Mouse (Mus musculus) lung, embryonic 14.5 days (tissue): Measurements from ENCODE around the gene Cux2. TPM values are rescaled to one million over a fixed set of nuclear protein-coding genes. Genes with fewer than 3 reads are reported as not detected.
A peak's percentile ranks its signal among the peaks of the same experiment; 100 is the strongest.

Experiments used
- ATAC-seq: fragments of 200-750 bp; cut with Nextera tagmentation; 2 replicates; pipeline ENCODE4 v1.8.0; 2017; ENCODE audit warnings: mild to moderate bottlenecking, moderate TSS enrichment, moderate library complexity; ENCODE audit not compliant: insufficient read depth
- DNase-seq: peaks from one replicate; pipeline ENCODE4 v3.0.0-alpha.2; 2015
- H3K27ac ChIP-seq: fragments of 300-500 bp; sonication (generic); 2 replicates; pipeline ENCODE4 v1.5.1; 2014; ENCODE audit warnings: low read depth, mild to moderate bottlenecking, moderate library complexity
- H3K27me3 ChIP-seq: fragments of 300-500 bp; sonication (generic); 2 replicates; pipeline ENCODE4 v1.6.1; 2014; ENCODE audit warnings: low read length, control low read depth; ENCODE audit not compliant: insufficient read depth
- H3K36me3 ChIP-seq: fragments of 300-500 bp; sonication (generic); 2 replicates; pipeline ENCODE4 v1.6.1; 2014; ENCODE audit warnings: control low read depth; ENCODE audit not compliant: insufficient read depth
- H3K4me1 ChIP-seq: fragments of 300-500 bp; sonication (generic); 2 replicates; pipeline ENCODE4 v1.6.1; 2014; ENCODE audit warnings: antibody characterized with exemption, control low read depth; ENCODE audit not compliant: insufficient read depth
- H3K4me2 ChIP-seq: fragments of 300-500 bp; sonication (generic); 2 replicates; pipeline ENCODE4 v1.6.1; 2014; ENCODE audit warnings: mild to moderate bottlenecking
- H3K4me3 ChIP-seq: fragments of 300-500 bp; sonication (generic); 2 replicates; pipeline ENCODE4 v1.5.1; 2014; ENCODE audit warnings: low read depth, low read length
- H3K9ac ChIP-seq: fragments of 300-500 bp; sonication (generic); 2 replicates; pipeline ENCODE4 v1.6.1; 2014
- H3K9me3 ChIP-seq: fragments of 300-500 bp; sonication (generic); 2 replicates; pipeline ENCODE4 v1.6.1; 2016; ENCODE audit warnings: low read depth, low read length, control low read depth
- CTCF ChIP-seq: IDR thresholded peaks from 2 replicates; pipeline ENCODE4 v1.5.1; 2016; ENCODE audit warnings: antibody characterized with exemption, low read depth
- WGBS: fragments of 180-500 bp; shearing (Covaris S2); extraction: QIAGEN DNeasy Blood & Tissue Kit; methylation state at CpG from one replicate; pipeline ENCODE4 v1.1.7; 2014; 5-methylcytosine and 5-hydroxymethylcytosine counted together
- polyA plus RNA-seq: library from polyadenylated mRNA; unstranded; fragments of >200 nt; fragmentation: Nextera tagmentation; extraction: Ambion mirVana; gene quantifications from 2 replicates; pipeline ENCODE4 v1.2.1, GENCODE M21; 2014

Gene Cux2
- polyA plus RNA-seq, 1 experiment from 2014 or later = 4.0 TPM

- no peak for TF ChIP-seq CTCF
- no peak for DNase-seq
- no peak for ATAC-seq
- Histone ChIP-seq H3K27me3 (peaks cover 5% of the 10 kb centered on the region), H3K36me3 (peaks cover 7% of the 10 kb centered on the region), H3K27ac (peak overlapping the region; percentile 28; the same call in 1 of the 2 replicates), H3K4me2 (peak overlapping the region; percentile 85), H3K4me3 (no peak overlapping the region), H3K9me3 (no peaks in the 10 kb centered on the region), H3K4me1 (peaks cover 40% of the 10 kb centered on the region), H3K9ac (no peak overlapping the region)
- 72% methylated on average over 2 of the region's 2 CpGs for WGBS
Measured at GRCm38 (mm10) chr5:121833159-121833558, 216.7 kb downstream of the Cux2 start.

GRCm38 (mm10) chr5:121832376-121833155 is 217.3 kb downstream of the Cux2 start:
- Histone ChIP-seq H3K4me3 (no peak overlapping the region), H3K9me3 (no peaks in the 10 kb centered on the region), H3K27me3 (peaks cover 6% of the 10 kb centered on the region), H3K4me1 (peaks cover 34% of the 10 kb centered on the region), H3K4me2 (peak overlapping the region; percentile 16; the same call in 1 of the 2 replicates), H3K36me3 (peaks cover 13% of the 10 kb centered on the region), H3K9ac (no peak overlapping the region), H3K27ac (no peak overlapping the region)
- peak; percentile 12; the same call in 1 of the 2 replicates for ATAC-seq
- 55% methylated on average over 6 of the region's 6 CpGs for WGBS
- peak; percentile 81 for DNase-seq
- no peak for TF ChIP-seq CTCF

GRCm38 (mm10) chr5:121831002-121831601 is 218.8 kb downstream of the Cux2 start:
- no peak for TF ChIP-seq CTCF
- Histone ChIP-seq H3K27ac (no peak overlapping the region), H3K4me2 (no peak overlapping the region), H3K4me3 (no peak overlapping the region), H3K27me3 (peaks cover 6% of the 10 kb centered on the region), H3K4me1 (peaks cover 31% of the 10 kb centered on the region), H3K9ac (no peak overlapping the region), H3K36me3 (peaks cover 27% of the 10 kb centered on the region), H3K9me3 (no peaks in the 10 kb centered on the region)
- no peak for ATAC-seq
- DNase-seq = no peak
- WGBS = 79% methylated on average over 6 of the region's 6 CpGs

- H3K27me3 ChIP-seq = peaks cover 6% of the 10 kb centered on the region; the same call in 1 of the 2 replicates
- no peaks in the 10 kb centered on the region for H3K9me3 ChIP-seq
- ATAC-seq = peak; percentile 13; the same call in 1 of the 2 replicates
- H3K4me3 ChIP-seq = peak overlapping the region; percentile 36
- H3K36me3 ChIP-seq = peaks cover 41% of the 10 kb centered on the region
- peak; percentile 67 for DNase-seq
- H3K4me2 ChIP-seq = peak overlapping the region; percentile 78
- TF ChIP-seq CTCF = no peak
- WGBS = 12% methylated on average over 78 of the region's 82 CpGs
- peaks cover 19% of the 10 kb centered on the region for H3K4me1 ChIP-seq
- no peak overlapping the region for H3K27ac ChIP-seq
- peak overlapping the region; percentile 43 for H3K9ac ChIP-seq
Measured at GRCm38 (mm10) chr5:121828491-121829432, 221.1 kb downstream of the Cux2 start.

DNA sequence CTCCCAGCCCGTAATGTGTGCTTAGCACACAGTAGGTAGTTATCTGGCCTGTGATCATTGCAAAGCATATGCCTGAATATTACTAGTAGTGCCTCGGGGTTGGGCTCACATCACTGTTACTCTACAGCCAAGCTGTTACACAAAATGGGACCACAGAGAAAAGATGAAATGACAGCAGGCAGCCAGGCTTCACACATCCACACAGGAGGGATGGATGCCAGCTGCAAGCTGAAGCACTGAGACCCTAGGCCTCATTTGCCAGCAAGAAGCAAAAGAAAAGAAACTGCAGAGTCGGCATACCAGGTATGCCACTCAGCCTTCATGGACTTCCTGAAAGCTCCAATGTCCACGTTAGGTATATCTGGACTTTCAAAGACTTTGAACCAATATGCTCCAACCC is 222.0 kb downstream of the Cux2 start:
- no peak for DNase-seq
- ATAC-seq = no peak
- Histone ChIP-seq H3K4me2 (peak overlapping the region; percentile 78; the same call in 1 of the 2 replicates), H3K9ac (no peak overlapping the region), H3K36me3 (peaks cover 50% of the 10 kb centered on the region), H3K27ac (no peak overlapping the region), H3K27me3 (peaks cover 6% of the 10 kb centered on the region; the same call in 1 of the 2 replicates), H3K9me3 (no peaks in the 10 kb centered on the region), H3K4me3 (no peak overlapping the region), H3K4me1 (peaks cover 11% of the 10 kb centered on the region; the same call in 1 of the 2 replicates)
- TF ChIP-seq CTCF = no peak
- WGBS = 82% methylated on average over 4 of the region's 4 CpGs

- 87% methylated on average over 3 of the region's 3 CpGs for WGBS
- no peak overlapping the region for H3K27ac ChIP-seq
Measured at GRCm38 (mm10) chr5:121825606-121826005, 224.3 kb downstream of the Cux2 start.

More at GRCm38 (mm10) chr5:121825606-121826005, 224.3 kb downstream of the Cux2 start:
- TF ChIP-seq CTCF = no peak
- Histone ChIP-seq H3K27me3 (peaks cover 6% of the 10 kb centered on the region; the same call in 1 of the 2 replicates), H3K4me1 (peaks cover 4% of the 10 kb centered on the region; the same call in 1 of the 2 replicates), H3K9ac (no peak overlapping the region), H3K36me3 (peaks cover 65% of the 10 kb centered on the region), H3K4me3 (no peak overlapping the region), H3K4me2 (no peak overlapping the region), H3K9me3 (no peaks in the 10 kb centered on the region)
- DNase-seq (no peak), ATAC-seq (no peak)
